8 mouse cellular contexts compared by ENCODE assay signal in genomic region chr11:120571754-120572416, GRCm38 (mm10). TPM values are rescaled to one million over a fixed set of nuclear protein-coding genes. Genes with fewer than 3 reads are reported as not detected.
DNase-seq lines count a peak whose midpoint lies in the region; ATAC-seq and TF ChIP-seq lines count a peak whose summit lies in the region.

No protein-coding gene starts in this region.

- no peaks in the 10 kb centered on the region for H3K9me3 ChIP-seq in CH12.LX (replicated peaks; ENCODE audit: low read length)
- no peaks in the 10 kb centered on the region for H3K9me3 ChIP-seq in forebrain, embryonic 12.5 days
- no peaks in the 10 kb centered on the region for H3K9me3 ChIP-seq in liver, embryonic 12.5 days (replicated peaks)

- H3K4me1 ChIP-seq in heart, adult 2 months (ENCODE audit: control insufficient read depth, insufficient read depth, low read length), result peaks cover 6% of the 10 kb centered on the region
- peaks cover 4 to 46% of the 10 kb centered on the region in 2 experiments for H3K4me1 ChIP-seq in CH12.LX (ENCODE audit: control insufficient read depth in 1 of 2, insufficient read depth in 2 of 2)
- peaks cover 26% of the 10 kb centered on the region for H3K4me1 ChIP-seq in forebrain, embryonic 12.5 days
- peaks cover 44% of the 10 kb centered on the region for H3K4me1 ChIP-seq in liver, embryonic 12.5 days

- no peak for TF ChIP-seq RAD21 in CH12.LX (IDR thresholded peaks at IDR 0.05; ENCODE audit: low read depth, low read length)

- peak overlapping the region; percentile 90 for H3K9ac ChIP-seq in heart, adult 2 months (ENCODE audit: low read depth, low read length)
- peak overlapping the region; percentile 78 for H3K9ac ChIP-seq in CH12.LX (ENCODE audit: insufficient read depth, low read depth)
- H3K9ac ChIP-seq in forebrain, embryonic 12.5 days, result peak overlapping the region; percentile 97
- peak overlapping the region; percentile 95 for H3K9ac ChIP-seq in liver, embryonic 12.5 days

- TF ChIP-seq POLR2A in heart, adult 2 months (IDR thresholded peaks at IDR 0.05; ENCODE audit: insufficient read depth, low read depth, low read length), result 0 out of 2 replicates have a peak, but pooled peaks have one; percentile 13
- no peak for TF ChIP-seq POLR2A in CH12.LX (IDR thresholded peaks at IDR 0.05; ENCODE audit: low read depth, low read length)

- in situ Hi-C loops in CH12.LX (cut with MboI; ENCODE audit: low pct_ligation_motif_present, low pct_unique_long_range_greater_than_20kb, low sequenced_read_pairs), result no loop called here

- peak overlapping the region; percentile 98 for H3K27ac ChIP-seq in heart, adult 2 months
- peak overlapping the region; percentile 55 for H3K27ac ChIP-seq in CH12.LX (ENCODE audit: insufficient read depth, low read depth)
- peak overlapping the region; percentile 92 for H3K27ac ChIP-seq in forebrain, embryonic 12.5 days
- H3K27ac ChIP-seq in liver, embryonic 12.5 days, result peak overlapping the region; percentile 90

- DNase-seq in heart, adult 2 months, result no peak
- no peak for DNase-seq in heart, postnatal 36 days
- DNase-seq in CH12.LX (ENCODE audit: extremely low read depth), result no peak
- DNase-seq in yolk sac, embryonic 10.5 days (ENCODE audit: low spot score), result no peak
- DNase-seq in left cerebral cortex, postnatal 4 days, result no peak
- no peak for DNase-seq in adrenal gland, postnatal 36 days

- no peaks in the 10 kb centered on the region for H3K27me3 ChIP-seq in heart, adult 2 months (ENCODE audit: control insufficient read depth, insufficient read depth, low read length)
- no peaks in the 10 kb centered on the region for H3K27me3 ChIP-seq in CH12.LX (replicated peaks)
- H3K27me3 ChIP-seq in forebrain, embryonic 12.5 days, result no peaks in the 10 kb centered on the region
- no peaks in the 10 kb centered on the region for H3K27me3 ChIP-seq in liver, embryonic 12.5 days (replicated peaks)

- no peak for TF ChIP-seq EP300 in heart, adult 2 months (IDR thresholded peaks at IDR 0.05; ENCODE audit: insufficient read depth, low read depth, low read length)
- TF ChIP-seq EP300 in CH12.LX (IDR thresholded peaks at IDR 0.05; ENCODE audit: low read length), result no peak

- H3K79me2 ChIP-seq in heart, adult 2 months (replicated peaks; ENCODE audit: control insufficient read depth, insufficient read depth, low read length), result peaks cover 1% of the 10 kb centered on the region
- H3K79me2 ChIP-seq in CH12.LX (replicated peaks; ENCODE audit: control insufficient read depth, extremely low read depth, insufficient read depth, poor library complexity, severe bottlenecking), result peaks cover 46% of the 10 kb centered on the region

- WGBS in heart, adult 2 months, result 2% methylated on average over 11 of the region's 11 CpGs
- 16% methylated on average over 11 of the region's 11 CpGs for WGBS in forebrain, embryonic 12.5 days
- WGBS in liver, embryonic 12.5 days (ENCODE audit: insufficient replicate concordance), result 5% methylated on average over 11 of the region's 11 CpGs

- H3K4me3 ChIP-seq in heart, adult 2 months, result peak overlapping the region; percentile 80
- H3K4me3 ChIP-seq in CH12.LX (replicated peaks in 1 of 3; ENCODE audit: low read depth in 2 of 3, low read length in 2 of 3, poor library complexity in 1 of 3), result peak overlapping the region; percentile 81 to 93 (median 91)
- peak overlapping the region; percentile 97 for H3K4me3 ChIP-seq in forebrain, embryonic 12.5 days (replicated peaks)
- H3K4me3 ChIP-seq in liver, embryonic 12.5 days, result peak overlapping the region; percentile 93

- peak overlapping the region; percentile 79 for H3K4me2 ChIP-seq in CH12.LX (ENCODE audit: insufficient read depth, low read depth, poor library complexity, severe bottlenecking)
- peak overlapping the region; percentile 92 for H3K4me2 ChIP-seq in forebrain, embryonic 12.5 days
- peak overlapping the region; percentile 96 for H3K4me2 ChIP-seq in liver, embryonic 12.5 days

- ATAC-seq in forebrain, embryonic 12.5 days (ENCODE audit: low FRiP score), result no peak
- no peak for ATAC-seq in liver, embryonic 12.5 days

- no peaks in the 10 kb centered on the region; the same call in 1 of the 2 replicates for H3K36me3 ChIP-seq in heart, adult 2 months (ENCODE audit: control insufficient read depth, insufficient read depth, low read length)
- H3K36me3 ChIP-seq in CH12.LX (replicated peaks in 1 of 2; ENCODE audit: control insufficient read depth in 1 of 2, insufficient read depth in 1 of 2, low read length in 1 of 2), result peaks cover 36 to 48% of the 10 kb centered on the region in 2 experiments
- H3K36me3 ChIP-seq in forebrain, embryonic 12.5 days (replicated peaks), result peaks cover 44% of the 10 kb centered on the region
- peaks cover 51% of the 10 kb centered on the region for H3K36me3 ChIP-seq in liver, embryonic 12.5 days

- dilution Hi-C loops in CH12.LX (cut with MboI; ENCODE audit: extremely low pct_ligation_motif_present, extremely low pct_unique_long_range_greater_than_20kb, low sequenced_read_pairs), result no loop called here

- no peak for TF ChIP-seq CTCF in heart, adult 2 months (IDR thresholded peaks at IDR 0.05)
- TF ChIP-seq CTCF in CH12.LX (conservative IDR thresholded peaks at IDR 0.05 in 1 of 2, IDR thresholded peaks at IDR 0.05 in 1 of 2; ENCODE audit: low read depth in 2 of 2, low read length in 2 of 2), result no peak

- intact Hi-C loops in heart, adult 2 months (cut with DNase I), result loop anchor here (2.0 kb wide), 1 partner anchor 23 kb away; the partner anchor contains the start of gene Mcrip1
- intact Hi-C loops in heart, postnatal 36 days (cut with DNase I), result loop anchor here (2.0 kb wide), 2 partner anchors 21 to 57 kb away; partner anchors contain the start of gene Ppp1r27
- intact Hi-C loops in left cerebral cortex, postnatal 4 days (cut with DNase I), result no loop called here

TF ChIP-seq in CH12.LX, 34 proteins besides CTCF, POLR2A, EP300 and RAD21 (continues in another document):
- TF ChIP-seq MAX (IDR thresholded peaks at IDR 0.05; ENCODE audit: low read length) (no peak), UBTF (IDR thresholded peaks at IDR 0.05; ENCODE audit: low read depth, low read length) (0 out of 2 replicates have a peak, but pooled peaks have one; percentile 13), GABPA (IDR thresholded peaks at IDR 0.05; ENCODE audit: insufficient replicate concordance, low read depth, low read length) (no peak)

RNA-seq across cellular contexts. Expression of gene P4hb, which starts 1.2 kb away (rescaled TPM):
- 100 to 1,000 TPM; 221 to 246 TPM for total RNA-seq in heart, adult 2 months (2021)
- 115 and 174 TPM in 2 replicates for polyA plus RNA-seq in heart, adult 2 months (2012; rRNA removed)
- 100 to 1,000 TPM; 252 to 258 TPM for total RNA-seq in heart, postnatal 36 days (2021)
- total RNA-seq in CH12.LX (2012; rRNA removed) (531 and 594 TPM in 2 replicates), CH12.LX (2014; rRNA removed) (453 and 486 TPM in 2 replicates)
- polyA plus RNA-seq in CH12.LX (2012; ENCODE audit: insufficient read length, low read depth), result 644 and 662 TPM in 2 replicates
- 334 and 362 TPM in 2 replicates for polyA plus RNA-seq in forebrain, embryonic 12.5 days (2016; fragmentation: Nextera tagmentation; extraction: Ambion mirVana)
- 443 and 468 TPM in 2 replicates for polyA plus RNA-seq in liver, embryonic 12.5 days (2016; fragmentation: Nextera tagmentation; extraction: Ambion mirVana)
- 100 to 1,000 TPM; 187 to 203 TPM for total RNA-seq in left cerebral cortex, postnatal 4 days (2021)
- total RNA-seq in adrenal gland, postnatal 36 days (2021), result 100 to 1,000 TPM; 490 to 574 TPM

RNA-seq across cellular contexts. Expression of gene Arhgdia, which starts 9.5 kb away (rescaled TPM):
- total RNA-seq in heart, adult 2 months (2021), result 100 to 1,000 TPM; 139 to 144 TPM
- polyA plus RNA-seq in heart, adult 2 months (2012; rRNA removed), result 245 and 257 TPM in 2 replicates
- total RNA-seq in heart, postnatal 36 days (2021), result 100 to 1,000 TPM; 147 to 150 TPM
- 417 and 467 TPM in 2 replicates for total RNA-seq in CH12.LX (2012; rRNA removed)
- total RNA-seq in CH12.LX (2014; rRNA removed), result 126 and 172 TPM in 2 replicates
- 957 and 958 TPM in 2 replicates for polyA plus RNA-seq in CH12.LX (2012; ENCODE audit: insufficient read length, low read depth)
- 496 and 513 TPM in 2 replicates for polyA plus RNA-seq in forebrain, embryonic 12.5 days (2016; fragmentation: Nextera tagmentation; extraction: Ambion mirVana)
- polyA plus RNA-seq in liver, embryonic 12.5 days (2016; fragmentation: Nextera tagmentation; extraction: Ambion mirVana), result 337 and 356 TPM in 2 replicates
- total RNA-seq in left cerebral cortex, postnatal 4 days (2021), result 100 to 1,000 TPM; 351 to 368 TPM
- total RNA-seq in adrenal gland, postnatal 36 days (2021), result 100 to 1,000 TPM; 348 to 361 TPM

RNA-seq across cellular contexts. Expression of gene Ppp1r27, which starts 21.0 kb away (rescaled TPM):
- under 1 TPM in 1 of 2 experiments, not detected in 1; 0.34 TPM for total RNA-seq in heart, adult 2 months (2021)
- 0.64 and 0.96 TPM in 2 replicates for polyA plus RNA-seq in heart, adult 2 months (2012; rRNA removed)
- under 1 TPM in 1 of 2 experiments, not detected in 1; 0.67 TPM for total RNA-seq in heart, postnatal 36 days (2021)
- total RNA-seq in CH12.LX (2012; rRNA removed), result not detected in 2 replicates
- not detected in 2 replicates for total RNA-seq in CH12.LX (2014; rRNA removed)
- polyA plus RNA-seq in CH12.LX (2012; ENCODE audit: insufficient read length, low read depth), result not detected in 2 replicates
- polyA plus RNA-seq in forebrain, embryonic 12.5 days (2016; fragmentation: Nextera tagmentation; extraction: Ambion mirVana), result not detected in 2 replicates
- polyA plus RNA-seq in liver, embryonic 12.5 days (2016; fragmentation: Nextera tagmentation; extraction: Ambion mirVana), result not detected in 2 replicates
- not detected for total RNA-seq in left cerebral cortex, postnatal 4 days (2021)
- 1 to 10 TPM in 1 of 2 experiments, under 1 TPM in 1; 0.56 to 1.3 TPM for total RNA-seq in adrenal gland, postnatal 36 days (2021)

RNA-seq across cellular contexts. Expression of gene Mcrip1, which starts 22.4 kb away (rescaled TPM):
- total RNA-seq in heart, adult 2 months (2021), result 10 to 100 TPM; 38.5 to 43.9 TPM
- 84.9 and 97.4 TPM in 2 replicates for polyA plus RNA-seq in heart, adult 2 months (2012; rRNA removed)
- total RNA-seq in heart, postnatal 36 days (2021), result 10 to 100 TPM; 43.1 to 43.7 TPM
- total RNA-seq in CH12.LX (2012; rRNA removed) (25.8 and 39.6 TPM in 2 replicates), CH12.LX (2014; rRNA removed) (37.6 and 46.2 TPM in 2 replicates)
- polyA plus RNA-seq in CH12.LX (2012; ENCODE audit: insufficient read length, low read depth), result 60.2 and 66.5 TPM in 2 replicates
- polyA plus RNA-seq in forebrain, embryonic 12.5 days (2016; fragmentation: Nextera tagmentation; extraction: Ambion mirVana), result 209 and 214 TPM in 2 replicates
- 60.4 and 61.8 TPM in 2 replicates for polyA plus RNA-seq in liver, embryonic 12.5 days (2016; fragmentation: Nextera tagmentation; extraction: Ambion mirVana)
- total RNA-seq in left cerebral cortex, postnatal 4 days (2021), result 100 to 1,000 TPM; 105 to 113 TPM
- total RNA-seq in adrenal gland, postnatal 36 days (2021), result 10 to 100 TPM; 58.0 to 73.4 TPM

RNA-seq across cellular contexts. Expression of gene Alyref, which starts 26.3 kb away (rescaled TPM):
- total RNA-seq in heart, adult 2 months (2021), result 10 to 100 TPM; 48.7 to 52.0 TPM
- 13.6 and 15.6 TPM in 2 replicates for polyA plus RNA-seq in heart, adult 2 months (2012; rRNA removed)
- 10 to 100 TPM; 46.4 to 47.8 TPM for total RNA-seq in heart, postnatal 36 days (2021)
- 582 and 793 TPM in 2 replicates for total RNA-seq in CH12.LX (2012; rRNA removed)
- 358 and 361 TPM in 2 replicates for total RNA-seq in CH12.LX (2014; rRNA removed)
- polyA plus RNA-seq in CH12.LX (2012; ENCODE audit: insufficient read length, low read depth), result 444 and 451 TPM in 2 replicates
- 561 and 697 TPM in 2 replicates for polyA plus RNA-seq in forebrain, embryonic 12.5 days (2016; fragmentation: Nextera tagmentation; extraction: Ambion mirVana)
- 542 and 545 TPM in 2 replicates for polyA plus RNA-seq in liver, embryonic 12.5 days (2016; fragmentation: Nextera tagmentation; extraction: Ambion mirVana)
- total RNA-seq in left cerebral cortex, postnatal 4 days (2021), result 100 to 1,000 TPM; 111 to 113 TPM
- total RNA-seq in adrenal gland, postnatal 36 days (2021), result 10 to 100 TPM; 97.0 to 99.2 TPM
